Mouse (Mus musculus) T-helper 1 cell (primary cell): Measurements from ENCODE around the gene Rnf227.

Source experiments
- in situ Hi-C: fragments of 300-600 bp; cut with MboI, MseI; formaldehyde crosslinking; loops from one replicate; pipeline ENCODE4 v1.15.1; 2025; ENCODE audit warnings: high pct_unique_total_duplicates

The Rnf227 gene

GRCm38 (mm10) chr11:69331152-69331551, 9.1 kb upstream of the Rnf227 start:
- in situ Hi-C loops: no loop called here

- in situ Hi-C loops: no loop called here
Observed at GRCm38 (mm10) chr11:69331929-69332405, 8.3 kb upstream of the Rnf227 start.

GRCm38 (mm10) chr11:69332713-69333253, 7.5 kb upstream of the Rnf227 start:
- in situ Hi-C loops: no loop called here

- in situ Hi-C loops: no loop called here
Observed at GRCm38 (mm10) chr11:69333922-69334321, 6.3 kb upstream of the Rnf227 start.

GRCm38 (mm10) chr11:69334796-69335195, 5.5 kb upstream of the Rnf227 start:
- in situ Hi-C loops: no loop called here

GRCm38 (mm10) chr11:69346441-69346840, 6.2 kb downstream of the Rnf227 start:
- in situ Hi-C loops: no loop called here

GRCm38 (mm10) chr11:69356544-69356943, 16.3 kb downstream of the Rnf227 start:
- in situ Hi-C loops: no loop called here

GRCm38 (mm10) chr11:69357690-69358089, 17.4 kb downstream of the Rnf227 start:
- in situ Hi-C loops: no loop called here

GRCm38 (mm10) chr11:69362021-69362420, 21.8 kb downstream of the Rnf227 start:
- in situ Hi-C loops: loop anchor here (5.0 kb wide), 1 partner anchor 100 kb away; no protein-coding TSS in a partner anchor

GRCm38 (mm10) chr11:69362479-69362878, 22.2 kb downstream of the Rnf227 start:
- in situ Hi-C loops: loop anchor here (5.0 kb wide), 1 partner anchor 100 kb away; no protein-coding TSS in a partner anchor

GRCm38 (mm10) chr11:69364376-69364775, 24.1 kb downstream of the Rnf227 start:
- in situ Hi-C loops: loop anchor here (5.0 kb wide), 1 partner anchor 102 kb away; no protein-coding TSS in a partner anchor

- in situ Hi-C loops: loop anchor here (5.0 kb wide), 1 partner anchor 103 kb away; no protein-coding TSS in a partner anchor
Observed at GRCm38 (mm10) chr11:69364910-69365309, 24.6 kb downstream of the Rnf227 start.

GRCm38 (mm10) chr11:69365722-69366121, 25.5 kb downstream of the Rnf227 start:
- in situ Hi-C loops: no loop called here

GRCm38 (mm10) chr11:69366157-69366854, 26.0 kb downstream of the Rnf227 start:
- in situ Hi-C loops: no loop called here

- in situ Hi-C loops: no loop called here
Observed at GRCm38 (mm10) chr11:69366855-69367615, 26.8 kb downstream of the Rnf227 start.

- in situ Hi-C loops: no loop called here
Observed at GRCm38 (mm10) chr11:69367616-69368355, 27.5 kb downstream of the Rnf227 start.

GRCm38 (mm10) chr11:69368356-69369214, 28.3 kb downstream of the Rnf227 start:
- in situ Hi-C loops: no loop called here

GRCm38 (mm10) chr11:69369215-69369989, 29.1 kb downstream of the Rnf227 start, which contains the start of gene Chd3:
Gene Chd3 (minus strand): TSS chr11:69369406.
- in situ Hi-C loops: no loop called here

GRCm38 (mm10) chr11:69369990-69370816, 29.9 kb downstream of the Rnf227 start:
- in situ Hi-C loops: no loop called here
